Mouse (Mus musculus) heart, postnatal 0 days (tissue): ENCODE measurements around the gene Gm136. TPM values are rescaled to one million over a fixed set of nuclear protein-coding genes. Genes with fewer than 3 reads are reported as not detected.
"Not testable (repeated sequence)": the region's sequence is repeated elsewhere in the genome, so short reads cannot be mapped to it uniquely, and the experiment has no call there.

Source experiments
- ATAC-seq: fragments of 200-750 bp; cut with Nextera tagmentation; 2 replicates; pipeline ENCODE4 v1.8.0; 2017; ENCODE audit warnings: low read depth, moderate number of reproducible peaks, moderate library complexity; ENCODE audit not compliant: insufficient read depth
- DNase-seq: peaks from one replicate; pipeline ENCODE4 v3.0.0-alpha.2; 2016; ENCODE audit warnings: low spot score
- H3K27ac ChIP-seq: fragments of 300-500 bp; sonication (generic); 2 replicates; pipeline ENCODE4 v1.5.1; 2014; ENCODE audit warnings: low read depth, mild to moderate bottlenecking
- H3K27me3 ChIP-seq: fragments of 300-500 bp; sonication (generic); 2 replicates; pipeline ENCODE4 v1.6.1; 2014; ENCODE audit warnings: low read length, mixed read lengths; ENCODE audit not compliant: control insufficient read depth, insufficient read depth
- H3K36me3 ChIP-seq: fragments of 300-500 bp; sonication (generic); replicated peaks from 2 replicates; pipeline ENCODE4 v1.6.1; 2014; ENCODE audit warnings: low read length, mixed read lengths; ENCODE audit not compliant: control insufficient read depth, insufficient read depth
- H3K4me1 ChIP-seq: fragments of 300-500 bp; sonication (generic); 2 replicates; pipeline ENCODE4 v1.6.1; 2014; ENCODE audit warnings: antibody characterized with exemption; ENCODE audit not compliant: control insufficient read depth, insufficient read depth
- H3K4me2 ChIP-seq: fragments of 300-500 bp; sonication (generic); 2 replicates; pipeline ENCODE4 v1.6.1; 2014; ENCODE audit warnings: low read depth, mild to moderate bottlenecking, low read length, moderate library complexity
- H3K4me3 ChIP-seq: fragments of 300-500 bp; sonication (generic); 2 replicates; pipeline ENCODE4 v1.5.1; 2014; ENCODE audit warnings: low read depth, low read length
- H3K9ac ChIP-seq: fragments of 300-500 bp; sonication (generic); replicated peaks from 2 replicates; pipeline ENCODE4 v1.6.1; 2014; ENCODE audit warnings: low read depth, low read length, mixed read lengths
- H3K9me3 ChIP-seq: fragments of 300-500 bp; sonication (generic); replicated peaks from 2 replicates; pipeline ENCODE4 v1.6.1; 2016; ENCODE audit warnings: low read length; ENCODE audit not compliant: control insufficient read depth
- CTCF ChIP-seq: IDR thresholded peaks from 2 replicates; pipeline ENCODE4 v1.5.1; 2016; ENCODE audit warnings: antibody characterized with exemption, control low read depth, low read depth
- EP300 ChIP-seq: IDR thresholded peaks from 2 replicates; pipeline ENCODE4 v1.6.1; 2016; ENCODE audit warnings: antibody characterized with exemption, low read depth
- WGBS: fragments of 180-500 bp; shearing (Covaris S2); extraction: QIAGEN DNeasy Blood & Tissue Kit; methylation state at CpG from one replicate; pipeline ENCODE4 v1.1.7; 2014; 5-methylcytosine and 5-hydroxymethylcytosine counted together
- polyA plus RNA-seq: library from polyadenylated mRNA; unstranded; fragments of >200 nt; fragmentation: Nextera tagmentation; extraction: Ambion mirVana; gene quantifications from 2 replicates; pipeline ENCODE4 v1.2.1, GENCODE M21; 2015
- total RNA-seq: library from RNA; depleted of rRNA; stranded (reverse); fragments of >200 nt; gene quantifications from 2 replicates; pipeline ENCODE4 v1.2.3, GENCODE M21; 2014; ENCODE audit warnings: low replicate concordance

The Gm136 gene
- total and polyA plus RNA-seq, 2 experiments from 2014 or later: not detected

DNA sequence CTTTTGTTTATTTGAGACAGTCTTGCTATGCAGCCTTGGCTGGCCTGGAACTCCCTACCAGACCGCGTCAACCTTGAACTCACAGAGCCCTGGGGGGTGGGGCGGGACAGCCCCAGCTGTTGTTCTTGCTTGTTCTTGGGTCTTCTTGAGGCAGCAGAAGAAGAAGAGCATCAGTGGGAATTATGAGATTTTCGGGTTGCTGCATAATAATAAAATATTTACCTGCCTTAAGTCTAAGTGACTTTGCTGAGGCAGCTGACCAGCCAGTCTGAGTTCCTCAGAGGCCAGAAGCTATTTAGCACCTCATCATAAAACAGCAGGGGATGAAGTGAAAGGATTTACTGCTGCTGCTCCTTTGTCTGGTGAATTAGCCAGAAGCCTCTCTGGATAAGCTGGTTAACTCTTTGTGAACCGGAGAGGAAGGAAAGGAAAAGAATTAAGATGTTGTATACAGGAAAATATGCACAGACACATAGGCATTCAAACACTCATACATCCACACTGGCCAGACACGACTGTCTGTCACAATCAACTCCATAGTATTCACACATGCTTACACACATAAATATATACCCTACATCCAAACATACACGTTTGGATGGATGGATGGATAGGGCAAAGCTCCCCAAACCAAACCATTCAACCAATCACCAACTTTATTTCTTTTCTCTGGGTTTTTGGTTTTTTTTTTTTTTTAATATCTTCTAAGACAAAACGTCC is 15.7 kb upstream of the Gm136 start:
- Histone ChIP-seq H3K4me3 (no peak overlapping the region), H3K9ac (no peak overlapping the region), H3K27ac (no peak overlapping the region), H3K27me3 (no peaks in the 10 kb centered on the region), H3K4me2 (no peak overlapping the region), H3K36me3 (peaks cover 26% of the 10 kb centered on the region), H3K9me3 (no peaks in the 10 kb centered on the region), H3K4me1 (no peaks in the 10 kb centered on the region)
- WGBS: 30% methylated on average over 8 of the region's 8 CpGs
- DNase-seq: no peak
- TF ChIP-seq EP300 (no peak), CTCF (no peak)
- no peak for ATAC-seq

DNA sequence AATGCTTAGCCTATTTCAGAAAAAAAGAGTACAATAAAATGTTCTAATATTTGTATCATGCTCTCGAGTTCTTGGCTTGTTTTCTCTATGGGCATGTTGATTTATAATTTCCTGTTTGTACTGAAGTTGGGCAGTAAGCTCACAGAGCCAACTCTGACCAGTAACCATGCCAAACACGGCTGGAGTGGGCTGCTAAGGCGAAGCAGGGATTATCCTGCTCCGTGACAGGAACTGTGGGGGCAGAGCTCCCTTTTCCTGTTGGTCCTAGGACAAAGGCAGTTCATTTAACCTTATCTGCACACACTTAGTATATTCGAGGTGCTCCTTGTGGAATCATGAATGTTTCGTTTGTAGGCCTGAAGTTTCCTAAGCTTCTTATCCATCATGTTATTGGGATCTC is 6.8 kb downstream of the Gm136 start:
- Histone ChIP-seq H3K9ac (no peak overlapping the region), H3K27me3 (no peaks in the 10 kb centered on the region), H3K4me3 (no peak overlapping the region), H3K4me1 (no peaks in the 10 kb centered on the region), H3K27ac (peak overlapping the region; percentile 53; the same call in 1 of the 2 replicates), H3K9me3 (no peaks in the 10 kb centered on the region), H3K4me2 (no peak overlapping the region), H3K36me3 (no peaks in the 10 kb centered on the region)
- 27% methylated on average over 6 of the region's 6 CpGs for WGBS
- DNase-seq: no peak
- ATAC-seq: no peak
- no peak for TF ChIP-seq CTCF
- TF ChIP-seq EP300: no peak

DNA sequence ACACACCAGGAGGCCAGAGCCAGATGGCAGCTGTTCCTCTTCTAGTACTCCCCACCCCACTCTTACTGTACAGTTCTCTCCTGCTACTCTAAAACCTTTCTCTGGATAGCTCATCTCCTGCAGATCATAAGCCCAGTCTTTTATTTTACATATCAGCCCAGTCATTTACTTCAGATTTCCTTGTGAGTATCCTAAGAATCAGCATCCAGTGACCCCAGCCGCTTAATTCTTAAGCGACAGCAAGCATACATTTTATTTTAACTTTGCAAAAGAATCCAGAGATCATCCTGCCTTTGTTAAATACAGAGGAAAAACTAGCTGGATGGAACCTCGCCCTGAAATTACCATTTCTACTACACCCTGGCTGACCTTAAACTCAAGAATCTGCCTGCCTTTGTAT is 21.6 kb downstream of the Gm136 start:
- no peaks in the 10 kb centered on the region for H3K36me3 ChIP-seq
- H3K9ac ChIP-seq: no peak overlapping the region
- 73% methylated on average over 3 of the region's 3 CpGs for WGBS
- no peak for DNase-seq
- TF ChIP-seq EP300: no peak
- TF ChIP-seq CTCF: no peak
- H3K9me3 ChIP-seq: no peaks in the 10 kb centered on the region
- no peak overlapping the region for H3K4me2 ChIP-seq
- no peak overlapping the region for H3K27ac ChIP-seq
- no peaks in the 10 kb centered on the region; the same call in 1 of the 2 replicates for H3K27me3 ChIP-seq
- H3K4me1 ChIP-seq: peaks cover 4% of the 10 kb centered on the region
- no peak for ATAC-seq
- H3K4me3 ChIP-seq: no peak overlapping the region

DNA sequence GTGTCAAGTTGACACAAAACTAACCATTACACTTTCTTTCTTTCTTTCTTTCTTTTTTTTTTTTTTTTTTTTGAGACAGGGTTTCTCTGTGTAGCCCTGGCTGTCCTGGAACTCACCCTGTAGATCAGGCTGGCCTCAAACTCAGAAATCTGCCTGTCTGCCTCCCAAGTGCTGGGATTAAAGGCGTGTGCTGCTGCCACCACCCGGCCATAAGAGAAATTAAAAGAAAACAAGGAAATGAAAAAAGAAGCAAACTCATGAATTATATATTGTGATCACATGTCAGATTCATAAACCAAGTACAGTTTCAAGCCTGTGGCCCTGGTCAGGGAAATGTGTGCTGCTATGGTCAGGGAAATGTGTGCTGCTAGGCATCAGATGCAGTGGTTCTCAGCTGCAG is 22.6 kb downstream of the Gm136 start:
- DNase-seq: not testable (repeated sequence)

DNA sequence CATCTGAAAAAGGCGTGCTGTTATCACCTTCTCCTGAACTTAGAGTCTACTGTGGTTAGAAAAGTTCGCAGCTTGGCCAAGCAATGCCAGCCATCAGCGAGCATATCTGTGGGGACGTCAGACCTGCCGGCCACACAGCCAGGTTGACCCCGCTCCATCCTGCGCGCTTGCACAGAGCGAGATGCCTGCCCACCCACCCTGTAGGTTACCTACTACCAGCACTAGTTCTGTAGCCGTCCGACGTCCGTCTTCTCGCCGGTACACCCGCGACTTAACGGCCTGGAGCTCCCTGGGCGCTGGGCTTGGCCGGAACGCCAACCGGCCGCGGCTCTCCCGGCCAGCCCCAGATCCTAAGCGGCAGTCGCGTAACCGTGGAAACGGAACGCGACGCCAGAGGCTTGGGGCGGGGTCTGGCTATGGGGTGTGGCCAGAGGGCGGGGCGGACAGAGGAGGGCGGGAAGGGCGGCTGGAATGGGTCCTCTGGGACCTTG is 26.2 kb downstream of the Gm136 start, which contains the start of gene Cfap206:
Cfap206 (minus strand) TSS at position 356 of the 491 bp plus-strand sequence.
- WGBS: 1% methylated on average over 38 of the region's 38 CpGs
- peaks cover 4% of the 10 kb centered on the region for H3K4me1 ChIP-seq

More for the DNA sequence above, 22.6 kb downstream of the Gm136 start:
- H3K4me2 ChIP-seq, H3K27me3 ChIP-seq, ATAC-seq, H3K4me1 ChIP-seq, H3K9ac ChIP-seq, H3K4me3 ChIP-seq, H3K36me3 ChIP-seq, H3K27ac ChIP-seq, H3K9me3 ChIP-seq: not testable (repeated sequence)
- 19% methylated on average over 2 of the region's 2 CpGs for WGBS
- peak; percentile 27 for TF ChIP-seq CTCF

DNA sequence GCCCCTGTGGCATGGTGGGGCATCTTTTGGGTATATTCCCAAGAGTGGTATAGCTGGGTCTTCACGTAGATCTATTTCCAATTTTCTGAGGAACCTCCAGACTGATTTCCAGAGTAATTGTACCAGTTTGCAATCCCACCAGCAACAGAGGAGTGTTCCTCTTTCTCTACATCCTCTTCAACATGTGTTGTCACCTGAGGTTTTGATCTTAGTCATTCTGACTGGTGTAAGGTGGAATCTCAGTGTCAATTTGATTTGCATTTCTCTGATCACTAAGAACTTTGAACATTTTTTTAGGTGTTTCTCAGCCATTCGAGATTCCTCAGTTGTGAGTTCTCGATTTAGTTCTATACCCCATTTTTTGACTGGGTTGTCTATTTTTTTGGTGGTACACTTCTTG is 30.4 kb downstream of the Gm136 start:
- H3K27me3 ChIP-seq, H3K9me3 ChIP-seq, H3K4me1 ChIP-seq, H3K9ac ChIP-seq, DNase-seq, H3K4me2 ChIP-seq, H3K27ac ChIP-seq, H3K36me3 ChIP-seq, H3K4me3 ChIP-seq, ATAC-seq: not testable (repeated sequence)
- 75% methylated on average over 3 of the region's 3 CpGs for WGBS

More for the DNA sequence above, 26.2 kb downstream of the Gm136 start, which contains the start of gene Cfap206:
- Histone ChIP-seq H3K9me3 (no peaks in the 10 kb centered on the region), H3K27ac (no peak within 1 kb of the TSS), H3K36me3 (no peaks in the 10 kb centered on the region), H3K4me3 (peak within 1 kb of the TSS; percentile 51), H3K9ac (peak within 1 kb of the TSS; percentile 13), H3K27me3 (no peaks in the 10 kb centered on the region; the same call in 1 of the 2 replicates), H3K4me2 (peak within 1 kb of the TSS; percentile 84)
- ATAC-seq: peak; percentile 97
- TF ChIP-seq CTCF (no peak), EP300 (no peak)
- peak; percentile 57 for DNase-seq
